Mouse (Mus musculus) lung, adult 2 months (tissue): ENCODE results near the gene Dnajc17. TPM values are rescaled to one million over a fixed set of nuclear protein-coding genes. Genes with fewer than 3 reads are reported as not detected.
A peak's percentile ranks its signal among the peaks of the same experiment; 100 is the strongest.

Experiments
- DNase-seq: peaks from one replicate; pipeline ENCODE4 v3.0.0; 2022
- H3K4me1 ChIP-seq: fragments of 200-500 bp; 2 replicates; pipeline ENCODE4 v1.6.1; 2011; ENCODE audit warnings: low read length; ENCODE audit not compliant: control insufficient read depth, insufficient read depth
- H3K4me3 ChIP-seq: fragments of 200-500 bp; replicated peaks from 2 replicates; pipeline ENCODE3; 2011; ENCODE audit warnings: low read depth, mild to moderate bottlenecking, control low read depth, low read length; ENCODE audit errors: extremely low read depth
- CTCF ChIP-seq: fragments of 200-500 bp; IDR thresholded peaks from 2 replicates; pipeline ENCODE4 v1.5.1; 2011; ENCODE audit warnings: mild to moderate bottlenecking, low read length, control low read depth; ENCODE audit not compliant: insufficient read depth
- POLR2A ChIP-seq: fragments of 200-500 bp; IDR thresholded peaks from 2 replicates; pipeline ENCODE4 v1.6.1; 2011; ENCODE audit warnings: low read depth, mild to moderate bottlenecking, control low read depth, low read length, borderline replicate concordance; ENCODE audit errors: extremely low read depth
- WGBS: fragments of 180-500 bp; shearing (Covaris S2); methylation state at CpG from one replicate; pipeline ENCODE4 v1.1.7; 2018; 5-methylcytosine and 5-hydroxymethylcytosine counted together
- polyA plus RNA-seq: library from polyadenylated mRNA; depleted of rRNA; stranded (reverse); fragments of >200 nt; gene quantifications from 2 replicates; pipeline ENCODE4 v1.2.3, GENCODE M21; 2012

The Dnajc17 gene
- polyA plus RNA-seq, 1 experiment: 4.1 TPM

DNA sequence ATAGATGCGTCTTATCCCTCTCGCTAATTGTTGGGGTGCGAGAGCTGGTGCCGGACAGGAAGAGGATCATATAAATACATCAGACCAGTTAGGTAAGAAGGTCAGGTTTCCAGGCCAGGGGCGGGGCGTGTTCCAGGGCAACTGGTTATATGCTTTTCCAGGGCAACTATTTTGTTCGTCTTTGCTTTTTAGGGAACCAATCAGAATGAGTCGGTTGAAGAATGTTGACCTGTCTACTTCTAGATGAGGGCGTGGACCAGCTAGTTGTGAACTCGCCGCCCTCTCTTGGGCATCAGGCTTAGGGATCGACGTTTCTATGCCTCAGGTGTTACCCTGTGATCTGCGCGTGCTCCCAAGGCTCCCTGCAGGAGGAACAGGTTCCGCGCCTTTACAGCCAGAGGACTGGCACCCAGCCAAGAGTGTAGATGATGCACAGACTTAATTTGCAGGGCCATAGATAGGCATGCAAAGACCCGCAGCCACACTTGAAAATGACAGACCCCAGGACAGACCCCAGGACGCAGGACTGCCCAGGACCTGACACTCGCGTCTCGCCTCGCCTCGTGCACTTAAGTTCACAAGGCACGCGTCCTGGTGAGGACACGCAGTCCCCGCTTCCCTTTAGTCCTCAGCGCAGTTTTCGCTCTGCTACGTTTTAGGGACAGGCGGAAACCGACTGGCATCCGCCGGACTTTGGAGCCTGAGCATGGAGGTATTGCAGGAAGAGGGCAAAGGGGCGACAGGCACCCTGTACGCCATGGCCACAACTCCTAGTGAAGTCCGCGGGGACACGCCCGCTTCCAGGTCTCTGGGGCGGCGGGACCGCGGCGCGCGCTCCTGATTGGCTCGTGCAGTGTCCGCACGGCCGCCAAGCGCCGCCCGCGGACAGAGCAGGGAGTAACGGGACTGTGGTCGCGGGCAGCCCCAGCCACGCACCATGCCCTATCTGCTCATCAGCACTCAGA lies 41.4 kb downstream of the Dnajc17 start, which contains the start of gene Gchfr:
Gene Gchfr (plus strand): TSS at position 873 of the 965 bp plus-strand sequence.
- TF ChIP-seq POLR2A (no peak), CTCF (no peak)
- Histone ChIP-seq H3K4me1 (peaks cover 7% of the 10 kb centered on the region), H3K4me3 (peak within 1 kb of the TSS; percentile 75)
- peak; percentile 72 for DNase-seq
- WGBS: under 1% methylated on average over 60 of the region's 60 CpGs

DNA sequence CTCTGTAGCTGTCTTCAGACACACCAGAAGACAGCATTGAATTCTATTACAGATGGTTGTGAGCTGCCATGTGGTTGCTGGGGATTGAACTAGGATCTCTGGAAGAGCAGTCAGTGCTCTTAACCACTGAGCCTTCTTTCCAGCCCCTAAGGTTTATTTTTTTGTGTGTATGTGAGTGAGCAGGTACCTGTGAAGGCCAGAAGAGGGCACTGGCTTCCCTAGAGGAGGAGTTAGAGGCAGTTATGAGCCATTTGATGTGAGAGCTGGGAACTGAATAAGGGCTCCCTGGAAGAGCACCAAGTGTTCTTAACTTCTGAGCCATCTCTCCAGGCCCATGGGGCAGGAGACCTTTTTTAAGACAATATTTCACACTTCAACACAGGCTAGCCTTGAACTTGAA lies 43.2 kb downstream of the Dnajc17 start:
- TF ChIP-seq POLR2A (no peak), CTCF (no peak)
- no peak for DNase-seq
- Histone ChIP-seq H3K4me1 (peaks cover 9% of the 10 kb centered on the region), H3K4me3 (no peak overlapping the region)

DNA sequence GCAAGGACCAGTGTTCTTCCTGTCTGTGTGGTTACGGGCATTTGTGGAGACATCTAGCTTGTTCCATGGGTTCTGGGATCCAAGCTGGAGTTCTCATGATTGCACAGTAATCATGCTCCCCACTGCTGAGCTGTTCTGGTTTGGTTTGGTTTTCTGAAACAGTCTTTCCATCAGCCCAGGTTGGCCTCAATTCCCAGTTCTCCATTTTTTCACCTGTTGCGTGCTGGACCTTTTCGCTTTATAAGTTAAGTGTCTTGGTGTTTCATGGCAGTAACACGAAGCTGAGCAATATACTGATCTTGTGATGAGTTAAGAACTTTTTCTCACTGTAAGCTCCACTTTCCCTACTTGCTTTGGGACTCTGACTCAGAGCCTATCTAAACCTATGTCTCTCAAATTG lies 44.6 kb downstream of the Dnajc17 start:
- TF ChIP-seq CTCF (no peak), POLR2A (no peak)
- no peak overlapping the region for H3K4me3 ChIP-seq
- no peak for DNase-seq
- 79% methylated on average over 4 of the region's 4 CpGs for WGBS
- peaks cover 9% of the 10 kb centered on the region for H3K4me1 ChIP-seq

DNA sequence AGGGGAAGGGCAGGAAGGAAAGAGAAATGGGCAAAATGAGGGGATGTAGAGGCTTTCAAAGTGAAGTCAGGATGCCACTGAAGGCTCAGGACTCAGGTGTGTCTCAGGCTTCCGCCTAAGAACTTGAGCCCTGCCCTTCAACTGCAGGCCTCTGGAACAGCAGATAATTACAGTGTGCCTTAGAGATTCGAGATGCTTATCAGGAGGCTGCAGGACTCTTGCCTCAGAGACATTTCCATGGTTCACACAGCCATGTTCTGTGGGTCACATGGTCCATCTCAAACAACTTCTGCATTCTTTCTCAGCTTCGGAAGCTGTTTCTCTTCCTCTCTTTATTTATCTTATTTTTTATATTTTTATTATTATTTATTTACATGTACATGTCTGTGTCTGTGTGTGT lies 45.5 kb downstream of the Dnajc17 start:
- no peak for DNase-seq
- 43% methylated on average over 3 of the region's 3 CpGs for WGBS

DNA sequence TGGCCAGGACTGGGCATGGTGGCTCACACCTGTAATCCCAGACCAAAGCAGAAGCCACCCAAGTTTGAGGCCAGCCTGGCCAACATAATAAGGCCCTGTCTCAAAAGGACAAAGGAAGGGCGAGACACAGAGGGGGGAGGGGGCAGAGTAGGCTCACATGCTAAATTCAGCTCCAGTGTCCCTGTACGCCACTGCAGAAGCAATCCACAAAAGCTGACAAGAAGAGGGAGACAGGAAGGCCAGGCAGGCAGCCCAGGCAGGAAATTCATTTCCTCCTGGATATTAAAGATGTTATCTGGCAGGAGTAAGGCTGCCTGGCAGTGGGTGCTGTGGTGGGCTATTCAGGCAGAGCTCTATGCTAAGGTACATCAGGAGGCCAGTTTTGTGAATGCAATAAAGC lies 47.3 kb downstream of the Dnajc17 start:
- 24% methylated on average over 2 of the region's 2 CpGs for WGBS
- no peak for DNase-seq
- H3K4me3 ChIP-seq: no peak overlapping the region

More for the DNA sequence above, 45.5 kb downstream of the Dnajc17 start:
- TF ChIP-seq CTCF: no peak
- no peak for TF ChIP-seq POLR2A
- Histone ChIP-seq H3K4me3 (no peak overlapping the region), H3K4me1 (peaks cover 9% of the 10 kb centered on the region)

DNA sequence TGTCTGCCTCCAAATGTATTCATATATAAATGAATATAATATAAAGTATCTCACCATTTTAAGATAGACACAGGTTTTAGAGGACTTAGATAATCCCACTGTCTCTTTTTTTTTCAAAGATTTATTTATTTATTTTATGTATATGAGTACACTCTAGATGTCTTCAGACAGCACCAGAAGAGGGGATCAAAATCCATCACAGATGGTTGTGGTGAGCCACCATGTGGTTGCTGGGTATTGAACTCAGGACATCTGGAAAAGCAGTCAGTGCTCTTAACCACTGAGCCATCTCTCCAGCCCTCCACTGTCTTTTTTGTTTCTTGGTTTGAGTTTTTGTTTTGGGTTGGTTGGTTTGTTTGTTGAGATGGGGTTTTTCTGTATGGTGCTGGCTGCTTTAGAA lies 50.8 kb downstream of the Dnajc17 start:
- no peak for DNase-seq
- Histone ChIP-seq H3K4me1 (peaks cover 8% of the 10 kb centered on the region; the same call in 1 of the 2 replicates), H3K4me3 (no peak overlapping the region)
- TF ChIP-seq POLR2A: no peak

More for the DNA sequence above, 47.3 kb downstream of the Dnajc17 start:
- H3K4me1 ChIP-seq: 0 out of 2 replicates have a peak, but pooled peaks cover 4% of the 10 kb centered on the region
- TF ChIP-seq POLR2A (no peak), CTCF (no peak)

DNA sequence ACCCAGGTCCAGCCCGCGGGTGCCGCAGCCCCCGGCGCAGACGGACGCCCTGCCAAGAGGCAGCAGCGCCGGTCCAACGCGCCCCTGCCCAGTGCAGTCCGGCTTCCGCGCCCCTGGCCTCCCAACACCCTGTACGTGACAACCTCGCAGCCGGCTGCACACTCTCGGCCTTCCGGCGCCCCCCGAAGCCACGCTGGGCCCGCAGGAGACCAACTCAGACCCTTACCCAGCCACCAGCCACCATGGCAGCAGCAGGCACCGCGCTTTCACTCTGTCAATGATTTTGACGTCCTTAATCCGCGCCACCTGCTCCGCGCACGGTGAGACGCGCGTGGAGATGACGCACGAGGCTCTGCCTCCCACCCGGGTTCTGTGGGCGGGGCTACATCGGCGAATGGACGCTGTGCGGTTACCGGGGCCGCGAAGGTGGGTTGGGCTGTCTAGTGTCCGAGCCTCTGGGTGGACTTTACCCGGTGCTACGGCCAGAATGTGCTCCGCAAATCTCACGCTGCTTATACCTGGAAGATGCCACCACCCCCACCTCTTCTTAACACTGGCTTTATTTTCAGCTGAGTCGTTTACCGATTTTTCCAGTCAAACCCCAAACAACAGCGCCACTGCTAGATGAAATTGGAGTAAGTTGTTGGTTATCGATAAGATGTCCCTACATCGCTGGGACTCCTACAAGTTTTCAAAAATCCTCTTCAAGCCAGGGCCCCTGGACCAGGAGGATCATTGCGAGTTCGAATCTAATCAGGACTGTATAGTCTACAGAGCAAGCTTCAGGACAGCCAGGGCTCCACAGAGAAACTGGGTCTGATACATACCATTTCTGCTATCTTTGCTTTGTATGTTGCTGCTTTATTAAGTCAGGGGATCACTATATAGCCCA lies 51.7 kb downstream of the Dnajc17 start, which contains the start of gene Rmdn3:
Gene Rmdn3 (minus strand): TSS at position 354 of the 892 bp plus-strand sequence.
- Histone ChIP-seq H3K4me1 (peaks cover 8% of the 10 kb centered on the region; the same call in 1 of the 2 replicates), H3K4me3 (peak within 1 kb of the TSS; percentile 94)
- DNase-seq: peak; percentile 95
- no peak for TF ChIP-seq CTCF
- TF ChIP-seq POLR2A: peak; percentile 61; the same call in 1 of the 2 replicates
- WGBS: 1% methylated on average over 57 of the region's 57 CpGs

DNA sequence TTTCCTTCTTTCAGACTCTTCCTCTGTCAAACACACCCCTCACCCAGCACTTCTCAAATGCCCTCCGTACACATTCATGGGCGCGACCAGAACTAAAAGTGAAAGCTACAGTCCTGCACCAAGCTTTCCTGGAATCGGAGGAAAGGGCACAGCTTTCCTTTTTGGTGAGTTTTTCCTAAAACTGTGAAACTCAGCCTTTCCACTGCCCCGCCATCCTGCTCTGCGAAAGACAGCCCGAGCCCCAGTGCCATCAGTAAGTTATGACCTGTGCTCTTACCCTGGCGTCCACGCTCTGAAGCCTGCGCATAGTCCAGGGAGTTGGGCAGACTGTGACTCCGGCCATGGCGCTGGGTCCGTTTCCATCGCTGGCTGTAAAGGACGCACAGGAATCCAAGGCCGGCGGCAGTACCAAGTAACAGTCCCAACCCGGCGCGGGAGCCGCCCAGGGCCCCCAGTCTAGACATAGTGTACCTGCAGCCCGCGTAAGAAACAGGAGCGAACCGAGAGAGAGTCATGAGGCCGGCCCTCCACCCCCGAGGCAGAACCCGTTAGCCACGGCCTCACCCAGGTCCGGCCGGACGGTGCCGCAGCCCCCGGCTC lies 52.4 kb downstream of the Dnajc17 start:
- TF ChIP-seq POLR2A: no peak
- TF ChIP-seq CTCF: no peak
- Histone ChIP-seq H3K4me3 (peak overlapping the region; percentile 94), H3K4me1 (peaks cover 7% of the 10 kb centered on the region; the same call in 1 of the 2 replicates)
- no peak for DNase-seq
- WGBS: 2% methylated on average over 34 of the region's 34 CpGs

DNA sequence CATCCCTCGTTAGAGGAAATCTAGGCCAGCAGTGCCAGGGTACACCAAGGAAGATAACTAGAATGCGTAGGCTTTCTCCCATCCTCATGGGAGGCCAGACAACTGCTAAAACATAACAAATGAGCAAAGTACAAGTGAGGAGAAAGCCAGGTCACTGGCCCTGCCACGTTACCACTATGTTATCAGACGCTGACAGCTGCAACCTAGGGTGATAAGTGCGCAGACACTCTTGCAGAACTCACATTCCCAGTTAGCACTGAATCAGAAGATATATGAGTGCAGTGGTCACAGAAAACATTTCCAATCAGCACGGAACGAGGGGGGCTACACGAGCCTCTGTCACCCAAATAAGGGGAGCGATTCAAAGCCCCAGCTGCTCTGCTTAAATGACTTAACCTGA lies 53.2 kb downstream of the Dnajc17 start:
- DNase-seq: no peak
- WGBS: 72% methylated on average over 9 of the region's 9 CpGs

More for the DNA sequence above, 53.2 kb downstream of the Dnajc17 start:
- Histone ChIP-seq H3K4me3 (no peak overlapping the region), H3K4me1 (peaks cover 7% of the 10 kb centered on the region; the same call in 1 of the 2 replicates)
- TF ChIP-seq CTCF (no peak), POLR2A (no peak)
